Mouse (Mus musculus) limb, embryonic 14.5 days (tissue): ENCODE data around the gene Nav2. TPM values are rescaled to one million over a fixed set of nuclear protein-coding genes. Genes with fewer than 3 reads are reported as not detected.

Experiments
- ATAC-seq: fragments of 200-750 bp; cut with Nextera tagmentation; 2 replicates; pipeline ENCODE4 v1.8.0; 2017; ENCODE audit warnings: low read depth, moderate number of reproducible peaks, moderate TSS enrichment; ENCODE audit not compliant: low FRiP score
- DNase-seq: peaks from one replicate; pipeline ENCODE4 v3.0.0-alpha.2; 2015; ENCODE audit warnings: low spot score
- H3K27ac ChIP-seq: fragments of 300-500 bp; sonication (generic); replicated peaks from 2 replicates; pipeline ENCODE4 v1.5.1; 2014; ENCODE audit warnings: low read depth, mild to moderate bottlenecking, low read length, moderate library complexity, mixed read lengths
- H3K27me3 ChIP-seq: fragments of 300-500 bp; sonication (generic); 2 replicates; pipeline ENCODE4 v1.6.1; 2014; ENCODE audit warnings: low read length, mixed read lengths; ENCODE audit not compliant: control insufficient read depth, insufficient read depth
- H3K36me3 ChIP-seq: fragments of 300-500 bp; sonication (generic); 2 replicates; pipeline ENCODE4 v1.6.1; 2014; ENCODE audit warnings: mild to moderate bottlenecking, low read length, moderate library complexity, mixed read lengths; ENCODE audit not compliant: control insufficient read depth, insufficient read depth
- H3K4me1 ChIP-seq: fragments of 300-500 bp; sonication (generic); 2 replicates; pipeline ENCODE4 v1.6.1; 2014; ENCODE audit warnings: antibody characterized with exemption, low read length, mixed read lengths; ENCODE audit not compliant: control insufficient read depth, insufficient read depth
- H3K4me2 ChIP-seq: fragments of 300-500 bp; sonication (generic); replicated peaks from 2 replicates; pipeline ENCODE4 v1.6.1; 2014; ENCODE audit warnings: low read depth, mild to moderate bottlenecking, low read length, moderate library complexity; ENCODE audit not compliant: severe bottlenecking
- H3K4me3 ChIP-seq: fragments of 300-500 bp; sonication (generic); replicated peaks from 2 replicates; pipeline ENCODE4 v1.5.1; 2014; ENCODE audit warnings: low read length
- H3K9ac ChIP-seq: fragments of 300-500 bp; sonication (generic); 2 replicates; pipeline ENCODE4 v1.6.1; 2014; ENCODE audit warnings: mild to moderate bottlenecking, low read depth, low read length, moderate library complexity; ENCODE audit not compliant: severe bottlenecking
- H3K9me3 ChIP-seq: fragments of 300-500 bp; sonication (generic); 2 replicates; pipeline ENCODE4 v1.6.1; 2016; ENCODE audit warnings: low read length; ENCODE audit not compliant: control insufficient read depth
- POLR2A ChIP-seq: fragments of 200-500 bp; IDR thresholded peaks from 2 replicates; pipeline ENCODE4 v1.8.0; 2012; ENCODE audit warnings: inconsistent platforms, mild to moderate bottlenecking, moderate library complexity, borderline replicate concordance; ENCODE audit not compliant: insufficient read depth, insufficient read length; ENCODE audit errors: extremely low read depth
- WGBS: fragments of 180-500 bp; shearing (Covaris S2); extraction: QIAGEN DNeasy Blood & Tissue Kit; methylation state at CpG from one replicate; pipeline ENCODE4 v1.1.7; 2014; 5-methylcytosine and 5-hydroxymethylcytosine counted together
- polyA plus RNA-seq, 2 experiments: library from polyadenylated mRNA; depleted of rRNA in 1 of 2; stranded (reverse) in 1 of 2; unstranded in 1 of 2; fragments of >200 nt; fragmentation: Nextera tagmentation in 1 of 2; extraction: Ambion mirVana in 1 of 2; gene quantifications; 2 replicates each; pipeline versions ENCODE4 v1.2.1 to v1.2.3; 2012 to 2014

The Nav2 gene
- polyA plus RNA-seq, 2 experiments: 15.8 to 16.8 TPM

GRCm38 (mm10) chr7:49210721-49211120 is 302.2 kb downstream of the Nav2 start:
- 94% methylated on average over 8 of the region's 8 CpGs for WGBS
- H3K9me3 ChIP-seq: no peaks in the 10 kb centered on the region
- no peak for ATAC-seq
- H3K27me3 ChIP-seq: no peaks in the 10 kb centered on the region
- no peak for DNase-seq
- H3K36me3 ChIP-seq: no peaks in the 10 kb centered on the region
- H3K4me3 ChIP-seq: no peak overlapping the region
- H3K27ac ChIP-seq: no peak overlapping the region
- H3K4me1 ChIP-seq: no peaks in the 10 kb centered on the region
- H3K9ac ChIP-seq: no peak overlapping the region
- no peak for TF ChIP-seq POLR2A
- no peak overlapping the region for H3K4me2 ChIP-seq

GRCm38 (mm10) chr7:49213011-49213410 is 304.5 kb downstream of the Nav2 start:
- H3K9ac ChIP-seq: no peak overlapping the region
- no peaks in the 10 kb centered on the region for H3K36me3 ChIP-seq
- no peaks in the 10 kb centered on the region for H3K9me3 ChIP-seq
- WGBS: 81% methylated on average over 4 of the region's 4 CpGs
- H3K4me1 ChIP-seq: no peaks in the 10 kb centered on the region; the same call in 1 of the 2 replicates
- TF ChIP-seq POLR2A: no peak
- no peak overlapping the region for H3K4me2 ChIP-seq
- no peak overlapping the region for H3K27ac ChIP-seq
- DNase-seq (no peak), ATAC-seq (no peak)
- H3K27me3 ChIP-seq: no peaks in the 10 kb centered on the region
- H3K4me3 ChIP-seq: no peak overlapping the region

- no peak for ATAC-seq
- no peaks in the 10 kb centered on the region for H3K27me3 ChIP-seq
- no peak overlapping the region for H3K4me3 ChIP-seq
- H3K36me3 ChIP-seq: no peaks in the 10 kb centered on the region
- H3K27ac ChIP-seq: no peak overlapping the region
- H3K4me2 ChIP-seq: no peak overlapping the region
- no peaks in the 10 kb centered on the region; the same call in none of the 2 replicates for H3K4me1 ChIP-seq
- no peak for TF ChIP-seq POLR2A
- no peak for DNase-seq
- 27% methylated on average over 6 of the region's 6 CpGs for WGBS
- no peaks in the 10 kb centered on the region for H3K9me3 ChIP-seq
- H3K9ac ChIP-seq: no peak overlapping the region
These were observed 309.3 kb downstream of the Nav2 start for GRCm38 (mm10) chr7:49217786-49218185.

- no peaks in the 10 kb centered on the region for H3K27me3 ChIP-seq
- no peaks in the 10 kb centered on the region for H3K9me3 ChIP-seq
- H3K4me2 ChIP-seq: no peak overlapping the region
- TF ChIP-seq POLR2A: no peak
- no peaks in the 10 kb centered on the region for H3K36me3 ChIP-seq
- DNase-seq: no peak
- H3K4me3 ChIP-seq: no peak overlapping the region
- no peak overlapping the region for H3K27ac ChIP-seq
- WGBS: 76% methylated on average over 5 of the region's 5 CpGs
- no peak for ATAC-seq
- H3K4me1 ChIP-seq: no peaks in the 10 kb centered on the region
- H3K9ac ChIP-seq: no peak overlapping the region
These were observed 317.2 kb downstream of the Nav2 start for GRCm38 (mm10) chr7:49225741-49226140.

- no peak for ATAC-seq
- Histone ChIP-seq H3K9ac (no peak overlapping the region), H3K36me3 (no peaks in the 10 kb centered on the region), H3K9me3 (no peaks in the 10 kb centered on the region), H3K4me2 (no peak overlapping the region), H3K4me1 (no peaks in the 10 kb centered on the region), H3K4me3 (no peak overlapping the region), H3K27ac (no peak overlapping the region), H3K27me3 (no peaks in the 10 kb centered on the region)
- TF ChIP-seq POLR2A: no peak
- 84% methylated on average over 2 of the region's 2 CpGs for WGBS
- DNase-seq: no peak
These were observed 324.5 kb downstream of the Nav2 start for GRCm38 (mm10) chr7:49232969-49233368.

GRCm38 (mm10) chr7:49234288-49234687 is 325.8 kb downstream of the Nav2 start:
- no peak for DNase-seq
- Histone ChIP-seq H3K4me2 (no peak overlapping the region), H3K9me3 (no peaks in the 10 kb centered on the region), H3K27ac (no peak overlapping the region), H3K4me3 (no peak overlapping the region), H3K9ac (no peak overlapping the region), H3K27me3 (no peaks in the 10 kb centered on the region), H3K4me1 (no peaks in the 10 kb centered on the region), H3K36me3 (no peaks in the 10 kb centered on the region)
- no peak for TF ChIP-seq POLR2A
- 58% methylated on average over 8 of the region's 8 CpGs for WGBS
- ATAC-seq: no peak
